ENCODE assay signal across 14 mouse cellular contexts in genomic region chr2:13450470-13450869, GRCm38 (mm10). TPM values are rescaled to one million over a fixed set of nuclear protein-coding genes. Genes with fewer than 3 reads are reported as not detected.
DNase-seq lines count a peak whose midpoint lies in the region; ATAC-seq lines count a peak whose summit lies in the region.
"Had no signal": no experiment of that assay in that cellular context is flagged by ENCODE, and none has a peak within 500 bp of the region (broad histone marks: within the 10 kb centered on the region; RNA-seq: fewer than 3 reads in every experiment).

No protein-coding gene starts in this region.

- H3K4me1 ChIP-seq in hindbrain, embryonic 15.5 days (replicated peaks), result no peaks in the 10 kb centered on the region
- no peaks in the 10 kb centered on the region for H3K4me1 ChIP-seq in midbrain, embryonic 15.5 days

- intact Hi-C loops in gastrocnemius, postnatal 14 days (cut with DNase I; ENCODE audit: low total_unique reads), result no loop called here

- no peak; the same call in 1 of the 2 replicates for ATAC-seq in hindbrain, embryonic 15.5 days (ENCODE audit: low FRiP score, low read depth)
- peak; percentile 29; the same call in 1 of the 2 replicates for ATAC-seq in midbrain, embryonic 15.5 days (replicated peaks)

- no peak overlapping the region for H3K4me2 ChIP-seq in hindbrain, embryonic 15.5 days
- H3K4me2 ChIP-seq in midbrain, embryonic 15.5 days, result no peak overlapping the region

- H3K9ac ChIP-seq in hindbrain, embryonic 15.5 days, result no peak overlapping the region
- H3K9ac ChIP-seq in midbrain, embryonic 15.5 days, result no peak overlapping the region

- H3K36me3 ChIP-seq in hindbrain, embryonic 15.5 days, result no peaks in the 10 kb centered on the region
- no peaks in the 10 kb centered on the region for H3K36me3 ChIP-seq in midbrain, embryonic 15.5 days (replicated peaks)

- no peaks in the 10 kb centered on the region for H3K9me3 ChIP-seq in hindbrain, embryonic 15.5 days
- H3K9me3 ChIP-seq in midbrain, embryonic 15.5 days, result no peaks in the 10 kb centered on the region

- no peaks in the 10 kb centered on the region for H3K27me3 ChIP-seq in hindbrain, embryonic 15.5 days
- H3K27me3 ChIP-seq in midbrain, embryonic 15.5 days (replicated peaks), result no peaks in the 10 kb centered on the region

- H3K27ac ChIP-seq in hindbrain, embryonic 15.5 days (replicated peaks), result 0 out of 2 replicates have a peak overlapping the region, but pooled peaks have one; percentile 11
- no peak overlapping the region for H3K27ac ChIP-seq in midbrain, embryonic 15.5 days

- DNase-seq in gastrocnemius, adult 18-20 months (ENCODE audit: low spot score), result peak; percentile 34
- no peak for DNase-seq in gastrocnemius, postnatal 14 days
- DNase-seq in NIH3T3 (ENCODE audit: low read depth), result peak; percentile 38
- no peak for DNase-seq in cerebellum, postnatal 10 days
- DNase-seq in layer of hippocampus, adult 9-10 months (ENCODE audit: low spot score), result no peak
- DNase-seq in lung, postnatal 10 days, result no peak
- DNase-seq: adrenal gland, postnatal 10 days; cerebellum, adult 11 months; kidney, adult 11 months; liver; lung, postnatal 14 days had no signal

- H3K4me3 ChIP-seq in hindbrain, embryonic 15.5 days, result no peak overlapping the region
- H3K4me3 ChIP-seq in midbrain, embryonic 15.5 days, result no peak overlapping the region
- H3K4me3 ChIP-seq: erythroblast, embryonic 14.5 days had no signal

- WGBS in hindbrain, embryonic 15.5 days, result 48% methylated on average over 2 of the region's 2 CpGs
- WGBS in midbrain, embryonic 15.5 days, result 52% methylated on average over 2 of the region's 2 CpGs

RNA-seq across cellular contexts. Expression of gene Cubn, which starts 41.1 kb away (rescaled TPM):
- under 1 TPM; 0.05 to 0.16 TPM for total RNA-seq in gastrocnemius, adult 18-20 months (2021)
- total RNA-seq in gastrocnemius, postnatal 14 days (2021), result under 1 TPM; 0.04 to 0.14 TPM
- 0.30 and 0.50 TPM in 2 replicates for polyA plus RNA-seq in hindbrain, embryonic 15.5 days (2015; fragmentation: Nextera tagmentation; extraction: Ambion mirVana)
- polyA plus RNA-seq in midbrain, embryonic 15.5 days (2015; fragmentation: Nextera tagmentation; extraction: Ambion mirVana), result 0.77 TPM in 2 replicates
- polyA plus RNA-seq: erythroblast, embryonic 14.5 days had no signal

Comparison
In these comparisons a context has a peak if more than half of its experiments do, and no peak if none do; other contexts are left out.
1. DNase-seq: peak in gastrocnemius, adult 18-20 months (single experiment) and NIH3T3 (single experiment); none in gastrocnemius, postnatal 14 days (single experiment), cerebellum, postnatal 10 days (0 of 2), layer of hippocampus, adult 9-10 months (single experiment) and lung, postnatal 10 days (single experiment).